Comparison of ENCODE assay signal across 8 mouse cellular contexts in genomic region chr2:144555286-144555819, GRCm38 (mm10). TPM values are rescaled to one million over a fixed set of nuclear protein-coding genes. Genes with fewer than 3 reads are reported as not detected.
DNase-seq lines count a peak whose midpoint lies in the region; ATAC-seq lines count a peak whose summit lies in the region.

No protein-coding gene starts in this region.

- peak; percentile 19 for ATAC-seq in neural tube, embryonic 11.5 days (ENCODE audit: insufficient read depth, low FRiP score, low TSS enrichment)
- no peak for ATAC-seq in embryonic facial prominence, embryonic 13.5 days (ENCODE audit: insufficient number of reproducible peaks, insufficient read depth, low FRiP score, low TSS enrichment, low read depth)
- peak; percentile 26 for ATAC-seq in inflammation-experienced regulatory T-cells, adult 6 months
- no peak for ATAC-seq in midbrain, embryonic 13.5 days

- H3K9ac ChIP-seq in neural tube, embryonic 11.5 days (ENCODE audit: low read length), result peak overlapping the region; percentile 58
- H3K9ac ChIP-seq in embryonic facial prominence, embryonic 13.5 days, result peak overlapping the region; percentile 88
- H3K9ac ChIP-seq in midbrain, embryonic 13.5 days (replicated peaks), result peak overlapping the region; percentile 64

- peak; percentile 35 for DNase-seq in neural tube, embryonic 11.5 days (ENCODE audit: low spot score)
- no peak for DNase-seq in neural tube, embryonic 10.5 days (ENCODE audit: extremely low spot score, low spot score)
- no peak for DNase-seq in natural killer cell, adult 2 months (ENCODE audit: low spot score in 2 of 2)
- no peak for DNase-seq in gastrocnemius, adult 18-20 months (ENCODE audit: low spot score)
- no peak for DNase-seq in cerebellum, postnatal 14 days

- no peaks in the 10 kb centered on the region for H3K27me3 ChIP-seq in neural tube, embryonic 11.5 days (ENCODE audit: control insufficient read depth, insufficient read depth, low read length)
- no peaks in the 10 kb centered on the region for H3K27me3 ChIP-seq in embryonic facial prominence, embryonic 13.5 days
- no peaks in the 10 kb centered on the region for H3K27me3 ChIP-seq in midbrain, embryonic 13.5 days

- peak overlapping the region; percentile 76 for H3K27ac ChIP-seq in neural tube, embryonic 11.5 days (ENCODE audit: low read depth, low read length)
- peak overlapping the region; percentile 96 for H3K27ac ChIP-seq in embryonic facial prominence, embryonic 13.5 days
- peak overlapping the region; percentile 74 for H3K27ac ChIP-seq in midbrain, embryonic 13.5 days

- H3K4me1 ChIP-seq in neural tube, embryonic 11.5 days (ENCODE audit: control insufficient read depth, insufficient read depth, low read length), result no peaks in the 10 kb centered on the region
- H3K4me1 ChIP-seq in embryonic facial prominence, embryonic 13.5 days, result peaks cover 13% of the 10 kb centered on the region
- H3K4me1 ChIP-seq in midbrain, embryonic 13.5 days (replicated peaks), result peaks cover 20% of the 10 kb centered on the region

- H3K4me2 ChIP-seq in neural tube, embryonic 11.5 days (ENCODE audit: low read depth), result peak overlapping the region; percentile 56
- peak overlapping the region; percentile 63 for H3K4me2 ChIP-seq in embryonic facial prominence, embryonic 13.5 days
- peak overlapping the region; percentile 63 for H3K4me2 ChIP-seq in midbrain, embryonic 13.5 days (replicated peaks)

- H3K36me3 ChIP-seq in neural tube, embryonic 11.5 days (ENCODE audit: control insufficient read depth, insufficient read depth, low read length), result no peaks in the 10 kb centered on the region
- H3K36me3 ChIP-seq in embryonic facial prominence, embryonic 13.5 days, result peaks cover 15% of the 10 kb centered on the region
- peaks cover 8% of the 10 kb centered on the region for H3K36me3 ChIP-seq in midbrain, embryonic 13.5 days

- H3K9me3 ChIP-seq in neural tube, embryonic 11.5 days (ENCODE audit: control insufficient read depth, low read length), result no peaks in the 10 kb centered on the region
- H3K9me3 ChIP-seq in embryonic facial prominence, embryonic 13.5 days, result no peaks in the 10 kb centered on the region
- H3K9me3 ChIP-seq in midbrain, embryonic 13.5 days, result no peaks in the 10 kb centered on the region

- 3% methylated on average over 14 of the region's 14 CpGs for WGBS in neural tube, embryonic 11.5 days
- WGBS in embryonic facial prominence, embryonic 13.5 days, result 3% methylated on average over 14 of the region's 14 CpGs
- 3% methylated on average over 14 of the region's 14 CpGs for WGBS in midbrain, embryonic 13.5 days

- H3K4me3 ChIP-seq in neural tube, embryonic 11.5 days (ENCODE audit: low read depth, low read length), result peak overlapping the region; percentile 59
- peak overlapping the region; percentile 80 for H3K4me3 ChIP-seq in embryonic facial prominence, embryonic 13.5 days
- peak overlapping the region; percentile 81 for H3K4me3 ChIP-seq in midbrain, embryonic 13.5 days (replicated peaks)

RNA-seq across cellular contexts. Expression of gene Sec23b, which starts 0.7 kb away (rescaled TPM):
- 113 and 127 TPM in 2 replicates for polyA plus RNA-seq in neural tube, embryonic 11.5 days (2014; fragmentation: Nextera tagmentation; extraction: Ambion mirVana)
- polyA plus RNA-seq in embryonic facial prominence, embryonic 13.5 days (2015; fragmentation: Nextera tagmentation; extraction: Ambion mirVana), result 81.0 and 83.3 TPM in 2 replicates
- 100 to 1,000 TPM in 1 of 3 experiments, 10 to 100 TPM in 2; 77.6 to 101 (median 88.4) TPM for polyA plus RNA-seq in inflammation-experienced regulatory T-cells, adult 6 months (2017; shearing (Covaris generic))
- 81.1 and 88.0 TPM in 2 replicates for polyA plus RNA-seq in midbrain, embryonic 13.5 days (2015; fragmentation: Nextera tagmentation; extraction: Ambion mirVana)
- 10 to 100 TPM; 10.5 to 11.8 TPM for total RNA-seq in gastrocnemius, adult 18-20 months (2021)

RNA-seq across cellular contexts. Expression of gene Rbbp9, which starts 4.7 kb away (rescaled TPM):
- 63.8 and 65.4 TPM in 2 replicates for polyA plus RNA-seq in neural tube, embryonic 11.5 days (2014; fragmentation: Nextera tagmentation; extraction: Ambion mirVana)
- 66.4 and 66.5 TPM in 2 replicates for polyA plus RNA-seq in embryonic facial prominence, embryonic 13.5 days (2015; fragmentation: Nextera tagmentation; extraction: Ambion mirVana)
- 10 to 100 TPM in 2 of 3 experiments, 1 to 10 TPM in 1; 6.4 to 12.6 (median 11.0) TPM for polyA plus RNA-seq in inflammation-experienced regulatory T-cells, adult 6 months (2017; shearing (Covaris generic))
- polyA plus RNA-seq in midbrain, embryonic 13.5 days (2015; fragmentation: Nextera tagmentation; extraction: Ambion mirVana), result 63.3 and 65.4 TPM in 2 replicates
- total RNA-seq in gastrocnemius, adult 18-20 months (2021), result 1 to 10 TPM; 5.9 TPM

RNA-seq across cellular contexts. Expression of gene Polr3f, which starts 27.8 kb away (rescaled TPM):
- polyA plus RNA-seq in neural tube, embryonic 11.5 days (2014; fragmentation: Nextera tagmentation; extraction: Ambion mirVana), result 29.8 and 32.4 TPM in 2 replicates
- 32.9 and 33.8 TPM in 2 replicates for polyA plus RNA-seq in embryonic facial prominence, embryonic 13.5 days (2015; fragmentation: Nextera tagmentation; extraction: Ambion mirVana)
- polyA plus RNA-seq in inflammation-experienced regulatory T-cells, adult 6 months (2017; shearing (Covaris generic)), result 10 to 100 TPM; 21.3 to 36.9 (median 25.8) TPM
- 32.6 and 33.0 TPM in 2 replicates for polyA plus RNA-seq in midbrain, embryonic 13.5 days (2015; fragmentation: Nextera tagmentation; extraction: Ambion mirVana)
- total RNA-seq in gastrocnemius, adult 18-20 months (2021), result 1 to 10 TPM; 9.1 to 9.5 TPM

RNA-seq across cellular contexts. Expression of gene Dzank1, which starts 28.1 kb away (rescaled TPM):
- 4.1 and 4.8 TPM in 2 replicates for polyA plus RNA-seq in neural tube, embryonic 11.5 days (2014; fragmentation: Nextera tagmentation; extraction: Ambion mirVana)
- polyA plus RNA-seq in embryonic facial prominence, embryonic 13.5 days (2015; fragmentation: Nextera tagmentation; extraction: Ambion mirVana), result 2.6 and 3.1 TPM in 2 replicates
- 1 to 10 TPM in 1 of 3 experiments, under 1 TPM in 1, not detected in 1; 0.08 to 1.0 TPM for polyA plus RNA-seq in inflammation-experienced regulatory T-cells, adult 6 months (2017; shearing (Covaris generic))
- polyA plus RNA-seq in midbrain, embryonic 13.5 days (2015; fragmentation: Nextera tagmentation; extraction: Ambion mirVana), result 10.0 and 11.1 TPM in 2 replicates
- total RNA-seq in gastrocnemius, adult 18-20 months (2021), result under 1 TPM; 0.27 to 0.52 TPM

RNA-seq across cellular contexts. Expression of gene Smim26, which starts 38.5 kb away (rescaled TPM):
- 39.9 and 42.5 TPM in 2 replicates for polyA plus RNA-seq in neural tube, embryonic 11.5 days (2014; fragmentation: Nextera tagmentation; extraction: Ambion mirVana)
- polyA plus RNA-seq in embryonic facial prominence, embryonic 13.5 days (2015; fragmentation: Nextera tagmentation; extraction: Ambion mirVana), result 43.6 and 45.8 TPM in 2 replicates
- polyA plus RNA-seq in inflammation-experienced regulatory T-cells, adult 6 months (2017; shearing (Covaris generic)), result 10 to 100 TPM; 23.4 to 29.0 (median 24.8) TPM
- 54.6 and 64.2 TPM in 2 replicates for polyA plus RNA-seq in midbrain, embryonic 13.5 days (2015; fragmentation: Nextera tagmentation; extraction: Ambion mirVana)
- 10 to 100 TPM; 75.6 to 87.0 TPM for total RNA-seq in gastrocnemius, adult 18-20 months (2021)

Comparison
In these comparisons a context has a peak if more than half of its experiments do, and no peak if none do; other contexts are left out.
1. ATAC-seq: peak in neural tube, embryonic 11.5 days (single experiment) and inflammation-experienced regulatory T-cells, adult 6 months (single experiment); none in embryonic facial prominence, embryonic 13.5 days (single experiment) and midbrain, embryonic 13.5 days (single experiment).
2. Peak in every context shown above with its lines, with median percentiles within 50 percentile points of each other: H3K27ac ChIP-seq, H3K4me2 ChIP-seq, H3K4me3 ChIP-seq and H3K9ac ChIP-seq.